Mouse (Mus musculus) spleen, embryonic (tissue): Measurements from ENCODE around the gene Epha2.

Source experiments
- CTCF ChIA-PET: fragments of 350-600 bp; sonication (Branson Sonifier 250); formaldehyde crosslinking; loops from one replicate; lab custom pipeline; 2022; lab: Charles Lee

Epha2 gene

DNA sequence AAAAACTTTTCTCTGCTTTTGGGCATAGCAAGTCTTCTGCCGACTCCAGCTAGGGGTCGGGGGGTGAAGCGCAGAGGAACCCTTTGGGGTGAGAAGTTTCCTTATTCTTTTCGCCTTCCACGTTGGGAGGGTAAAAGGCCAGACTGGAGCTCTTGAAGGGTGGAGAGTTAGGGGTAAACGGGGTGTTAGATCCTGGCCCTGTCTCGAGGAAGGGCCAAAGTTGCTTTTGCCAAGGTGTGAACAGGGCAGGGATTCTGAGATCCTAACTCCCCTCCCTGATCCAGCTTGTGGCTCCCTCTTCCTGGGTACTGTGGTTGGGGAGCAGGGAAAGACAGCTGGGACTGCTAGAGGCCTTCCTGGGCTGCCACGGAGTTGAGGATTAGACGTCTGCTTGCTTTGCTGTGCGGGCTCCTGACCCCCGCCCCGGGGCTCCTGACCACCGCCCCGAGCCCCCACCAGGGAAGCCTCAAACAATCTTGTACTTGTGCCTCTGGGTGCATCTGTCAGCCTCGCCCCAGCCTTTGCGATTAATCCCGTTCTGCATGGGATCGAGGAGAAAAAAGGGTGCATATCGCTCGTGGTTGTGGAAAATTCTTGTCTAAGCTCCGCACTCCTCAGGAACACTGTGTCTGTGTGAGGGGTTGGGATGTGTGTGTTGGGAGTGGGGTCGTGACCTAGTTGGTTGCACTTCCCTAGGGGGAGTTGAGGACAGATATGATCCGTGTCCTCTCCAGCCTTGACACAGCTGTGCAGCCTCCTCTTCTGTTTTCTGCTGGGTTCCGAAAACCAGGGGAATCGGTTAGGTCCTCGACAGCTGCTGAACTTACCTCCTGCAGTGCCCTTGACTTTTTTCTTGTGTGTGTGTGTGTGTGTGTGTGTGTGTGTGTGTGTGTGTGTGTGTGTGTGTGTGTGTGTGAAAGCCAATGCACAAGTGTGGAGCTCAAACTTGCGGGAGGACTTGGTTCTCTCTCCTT is 1.7 kb downstream of the Epha2 start:
- CTCF ChIA-PET: interaction anchor here (0.7 to 1.0 kb wide), 2 partner anchors 19 to 20 kb away, joined by 4 to 5 read pairs; no protein-coding TSS in a partner anchor

DNA sequence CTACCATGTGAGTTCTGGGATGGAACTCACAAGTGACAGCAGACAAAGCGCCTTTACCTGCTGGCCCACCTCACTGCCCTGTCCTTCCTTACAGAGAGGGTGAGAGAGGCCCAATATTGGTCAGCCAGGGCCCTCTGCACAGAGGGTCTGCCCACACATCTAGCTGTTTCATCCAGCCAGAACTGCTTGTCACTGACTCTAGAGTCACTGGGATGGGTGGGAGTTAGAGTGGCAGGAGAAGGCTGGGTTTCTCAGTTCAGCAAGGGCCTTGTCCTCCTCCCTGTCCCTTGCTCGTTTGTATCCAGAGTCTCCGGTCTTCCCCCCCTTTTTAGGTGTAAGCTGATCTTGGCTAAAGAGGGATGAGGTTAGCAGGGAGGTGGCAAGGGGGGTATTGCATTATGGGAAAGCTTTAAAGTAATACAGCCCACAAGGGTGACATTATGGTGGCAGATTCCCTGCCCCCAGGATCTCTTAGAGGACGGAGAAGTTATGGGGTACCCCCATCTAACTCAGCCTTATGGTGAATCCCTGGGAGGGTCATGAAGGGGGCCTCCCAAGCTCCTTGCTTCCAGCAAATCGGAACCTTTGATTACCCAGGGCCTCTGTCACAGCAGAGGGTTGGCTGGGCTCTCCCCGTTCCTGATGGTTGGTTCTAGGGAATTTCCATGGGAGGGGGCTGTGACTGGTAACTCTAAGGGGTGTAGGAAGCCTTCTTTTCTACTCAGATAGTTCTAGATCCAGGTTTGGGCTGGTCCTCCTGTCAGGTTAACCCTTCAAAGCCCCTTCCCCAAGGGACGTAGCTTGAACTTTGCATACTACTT is 2.6 kb downstream of the Epha2 start:
- CTCF ChIA-PET: no interaction called here

DNA sequence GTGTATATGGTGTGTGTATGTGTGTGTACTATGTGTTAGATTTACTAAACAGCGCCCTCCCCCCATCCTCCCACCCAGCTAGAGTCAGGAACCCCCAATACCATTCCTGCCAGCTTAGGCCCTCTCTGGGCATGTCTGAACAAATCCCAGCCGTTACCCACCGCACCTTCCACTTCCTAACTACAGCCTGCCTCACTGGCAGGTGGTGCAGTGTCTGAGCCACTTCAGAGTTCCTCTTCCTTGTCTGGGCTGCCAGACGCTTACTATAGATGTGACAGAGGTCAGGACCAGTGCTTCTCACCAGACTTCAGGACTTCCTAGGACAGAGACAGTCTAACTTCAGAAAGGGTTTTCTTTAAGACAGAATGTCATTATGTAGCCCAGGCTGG is 3.2 kb downstream of the Epha2 start:
- CTCF ChIA-PET: no interaction called here

DNA sequence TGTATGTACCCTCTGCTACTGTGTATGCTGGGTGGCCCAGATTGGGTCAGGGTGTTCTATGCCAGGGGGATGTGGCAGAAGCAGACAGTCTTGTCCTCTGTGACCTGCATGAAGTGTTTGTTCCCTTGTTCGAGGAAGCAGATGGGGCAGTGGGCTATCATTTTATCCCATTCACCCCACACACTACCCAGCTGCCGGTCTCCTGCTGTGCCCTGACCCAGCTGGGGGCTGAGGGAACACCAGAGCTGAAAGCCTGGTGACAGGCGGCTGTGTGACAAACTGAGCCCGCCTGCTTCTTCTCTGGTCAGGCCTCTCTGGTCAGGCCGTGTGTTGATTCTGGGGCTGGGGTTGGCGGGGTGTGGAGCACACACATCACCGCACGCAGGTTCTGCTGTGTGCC is 5.0 kb downstream of the Epha2 start:
- CTCF ChIA-PET: interaction anchor here (0.6 kb wide), 1 partner anchor 22 kb away, joined by 3 read pairs; no protein-coding TSS in a partner anchor

DNA sequence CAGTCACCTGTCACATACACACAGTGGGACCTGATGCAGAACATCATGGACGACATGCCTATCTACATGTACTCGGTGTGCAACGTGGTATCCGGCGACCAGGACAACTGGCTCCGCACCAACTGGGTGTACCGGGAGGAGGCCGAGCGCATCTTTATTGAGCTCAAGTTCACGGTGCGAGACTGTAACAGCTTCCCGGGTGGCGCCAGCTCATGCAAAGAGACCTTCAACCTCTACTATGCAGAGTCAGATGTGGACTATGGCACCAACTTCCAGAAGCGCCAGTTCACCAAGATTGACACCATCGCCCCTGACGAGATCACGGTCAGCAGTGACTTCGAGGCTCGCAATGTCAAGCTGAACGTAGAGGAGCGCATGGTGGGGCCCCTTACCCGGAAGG is 7.3 kb downstream of the Epha2 start:
- CTCF ChIA-PET: no interaction called here

DNA sequence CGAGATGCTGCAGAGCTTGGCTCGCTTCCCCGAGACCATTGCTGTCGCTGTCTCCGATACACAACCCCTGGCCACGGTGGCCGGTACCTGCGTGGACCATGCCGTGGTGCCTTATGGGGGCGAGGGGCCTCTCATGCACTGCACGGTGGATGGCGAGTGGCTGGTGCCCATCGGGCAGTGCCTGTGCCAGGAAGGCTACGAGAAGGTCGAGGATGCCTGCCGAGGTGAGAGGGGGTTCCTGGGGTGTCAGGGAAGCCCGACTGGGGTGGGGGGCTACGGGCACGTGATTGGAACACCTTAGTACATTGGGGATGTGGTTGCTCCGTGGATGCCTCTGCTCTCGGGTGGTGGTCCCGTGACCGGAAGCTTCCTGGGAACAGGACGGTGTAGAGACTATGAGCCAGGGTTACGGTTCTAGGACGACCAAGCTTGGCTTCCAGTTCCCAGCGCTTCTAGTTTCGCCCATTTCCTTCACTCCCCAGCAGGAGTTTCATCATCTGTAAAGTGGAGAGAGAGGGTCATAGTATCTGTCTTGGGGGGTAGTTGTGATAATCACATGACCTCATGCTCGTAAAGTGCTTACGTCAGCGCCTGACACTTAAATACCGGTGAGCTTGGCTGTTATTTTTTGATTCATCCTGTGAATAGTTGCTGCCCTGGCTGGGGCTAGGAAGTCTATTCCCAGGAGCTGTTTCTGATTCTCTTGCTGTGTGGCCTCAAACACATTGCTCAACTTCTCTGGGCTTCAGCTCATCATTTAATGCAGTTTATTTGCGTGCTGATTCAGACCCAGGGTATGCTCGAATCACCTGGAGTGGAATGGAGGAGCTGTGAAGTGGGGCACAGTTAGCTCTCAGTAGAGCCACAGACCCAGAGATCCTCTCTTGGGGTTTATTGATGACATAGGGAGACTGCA is 8.1 kb downstream of the Epha2 start:
- CTCF ChIA-PET: no interaction called here

DNA sequence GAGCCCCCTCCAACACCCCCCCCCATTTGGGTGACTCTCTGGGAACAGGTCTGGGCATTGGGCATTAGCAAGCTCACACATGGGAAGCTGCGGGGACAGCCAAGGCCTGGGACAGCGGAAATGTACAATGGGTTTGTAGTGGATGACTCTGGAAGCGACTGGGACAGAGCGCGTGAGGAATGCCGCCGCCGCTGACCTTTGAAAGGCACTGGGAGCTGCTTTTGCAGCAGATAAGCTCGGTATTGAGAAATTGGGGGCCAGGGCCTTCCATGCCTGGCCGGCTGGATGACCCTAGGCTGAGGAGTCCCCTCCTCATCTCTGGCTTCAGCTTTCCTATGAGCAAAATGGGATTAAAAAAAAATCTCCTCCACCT is 8.7 kb downstream of the Epha2 start:
- CTCF ChIA-PET: no interaction called here

DNA sequence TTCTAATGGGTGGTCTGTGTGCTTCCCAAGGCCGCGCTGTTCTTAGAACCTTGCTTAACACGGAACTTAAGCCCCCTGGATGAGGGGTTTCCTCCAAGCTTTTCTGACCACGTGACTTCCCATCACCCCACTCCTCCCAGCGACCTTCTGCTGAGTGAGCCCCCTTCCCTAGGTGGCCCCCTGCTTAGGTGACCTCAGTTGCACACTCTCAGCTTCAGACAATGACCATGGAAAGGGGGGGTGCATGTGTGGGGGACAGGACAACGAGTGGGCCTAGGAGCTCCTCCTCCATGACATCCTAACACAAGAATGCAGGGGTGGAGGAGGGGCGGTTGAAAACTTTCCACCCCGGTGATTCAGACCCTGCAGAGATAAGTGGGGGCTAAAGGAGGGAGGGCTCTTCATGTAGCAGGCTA is 9.2 kb downstream of the Epha2 start:
- CTCF ChIA-PET: interaction anchor here (0.6 kb wide), 1 partner anchor 544 kb away, joined by 4 read pairs; no protein-coding TSS in a partner anchor

DNA sequence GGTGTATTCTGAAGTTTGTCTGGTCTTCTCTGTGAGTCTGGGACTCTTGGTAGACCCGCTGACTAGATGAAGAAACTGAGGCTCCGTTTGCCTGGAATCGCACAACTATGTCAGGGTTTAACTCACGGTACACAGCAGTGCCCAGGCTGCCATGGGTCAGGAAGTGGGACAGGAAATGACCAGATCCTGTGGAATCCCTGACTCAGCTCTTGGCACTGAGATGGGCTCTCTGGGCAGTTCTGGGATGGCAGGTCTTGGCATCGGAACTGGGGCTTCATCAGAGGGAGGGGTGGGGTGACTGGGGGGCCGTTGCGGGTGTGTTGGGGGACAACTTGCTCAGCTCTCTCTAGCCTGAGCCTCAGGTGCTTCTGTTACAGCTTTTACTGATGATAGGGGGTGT is 10.0 kb downstream of the Epha2 start:
- CTCF ChIA-PET: no interaction called here

DNA sequence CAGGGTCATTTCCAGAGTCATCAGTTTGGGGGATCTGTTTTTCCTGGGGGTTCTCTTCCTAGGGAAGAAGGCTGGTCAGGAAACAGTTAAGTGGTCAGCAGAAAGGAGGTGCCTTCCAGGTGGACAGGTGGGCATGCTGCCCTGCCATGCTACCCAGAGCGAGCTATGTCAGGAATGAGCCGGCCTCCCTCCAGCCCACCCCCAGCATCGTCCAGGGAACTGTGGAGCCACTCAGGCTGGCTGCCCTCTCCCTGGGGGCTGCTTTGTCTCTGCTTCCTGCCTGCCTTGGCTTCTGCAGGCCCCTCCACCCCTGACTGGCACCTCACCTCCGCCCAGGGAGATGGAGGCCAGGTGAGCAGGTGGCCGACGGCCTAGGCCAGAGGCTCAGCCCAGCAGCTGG is 10.5 kb downstream of the Epha2 start:
- CTCF ChIA-PET: no interaction called here

DNA sequence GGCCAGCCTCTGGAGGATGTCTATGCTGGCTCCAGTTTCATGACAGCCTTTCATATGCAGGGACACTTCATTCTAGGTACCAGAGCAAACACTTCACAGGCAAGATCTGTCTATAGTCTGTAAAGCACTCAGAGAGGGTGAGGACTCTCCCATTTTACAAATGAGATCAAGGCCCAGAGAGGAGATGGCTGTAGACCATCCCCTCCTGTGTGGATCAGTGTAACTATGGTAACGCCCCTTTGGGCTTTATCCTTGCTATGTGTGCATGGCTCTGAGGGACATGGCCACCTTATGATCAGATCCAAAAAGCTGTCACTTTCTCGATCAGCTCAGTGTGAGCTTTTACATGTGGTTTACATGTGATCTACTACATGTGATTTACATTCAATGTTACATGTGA is 10.9 kb downstream of the Epha2 start:
- CTCF ChIA-PET: no interaction called here

DNA sequence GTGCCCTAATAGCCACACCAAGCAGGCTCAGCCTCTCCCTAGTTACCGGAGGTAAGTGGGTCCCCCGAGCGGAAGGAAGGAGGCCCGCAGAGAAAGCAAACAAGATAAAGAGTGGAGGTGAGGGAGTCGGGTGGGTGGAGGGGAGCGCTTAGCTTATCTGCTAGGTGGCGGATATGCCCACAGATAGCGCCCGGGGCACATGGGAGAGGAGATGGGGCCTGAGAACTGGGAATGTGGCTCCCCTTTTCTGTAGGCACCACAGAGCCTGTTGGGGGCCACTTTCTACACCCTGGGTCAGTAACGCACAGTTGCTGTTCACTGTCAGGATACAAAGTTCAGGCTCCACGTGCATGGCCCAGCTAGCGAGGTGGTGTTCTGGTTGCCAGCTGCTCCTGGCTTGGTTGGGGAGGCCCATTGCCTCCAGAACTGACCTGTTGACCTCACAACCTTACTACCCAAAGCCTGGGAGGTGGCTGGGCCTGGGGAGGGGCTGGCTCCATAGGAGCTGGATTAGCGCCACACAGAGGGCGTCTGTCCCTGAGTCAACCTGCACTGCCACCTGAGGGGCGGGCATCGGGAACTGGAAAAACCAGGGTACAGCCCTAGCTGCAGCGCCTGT is 11.6 kb downstream of the Epha2 start:
- CTCF ChIA-PET: no interaction called here

DNA sequence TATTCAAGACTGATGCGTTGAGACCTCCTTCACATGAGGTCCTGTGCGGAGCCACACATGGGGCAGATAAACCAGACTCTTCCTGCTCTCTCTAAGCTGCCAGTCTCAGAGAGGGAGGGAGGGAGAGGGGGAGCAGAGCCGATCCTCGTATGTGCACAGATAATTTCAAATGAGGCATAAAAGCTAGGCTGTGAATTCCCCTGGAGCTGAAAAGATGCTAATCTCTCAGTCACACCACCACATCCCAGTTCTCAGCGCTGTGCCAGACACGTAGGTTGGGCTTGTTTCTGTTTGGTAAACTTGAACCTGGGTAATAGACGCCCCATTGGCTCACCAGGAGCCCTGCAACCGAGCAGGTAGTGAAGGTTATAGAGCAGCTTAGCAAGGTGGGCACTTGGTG is 12.4 kb downstream of the Epha2 start:
- CTCF ChIA-PET: no interaction called here

DNA sequence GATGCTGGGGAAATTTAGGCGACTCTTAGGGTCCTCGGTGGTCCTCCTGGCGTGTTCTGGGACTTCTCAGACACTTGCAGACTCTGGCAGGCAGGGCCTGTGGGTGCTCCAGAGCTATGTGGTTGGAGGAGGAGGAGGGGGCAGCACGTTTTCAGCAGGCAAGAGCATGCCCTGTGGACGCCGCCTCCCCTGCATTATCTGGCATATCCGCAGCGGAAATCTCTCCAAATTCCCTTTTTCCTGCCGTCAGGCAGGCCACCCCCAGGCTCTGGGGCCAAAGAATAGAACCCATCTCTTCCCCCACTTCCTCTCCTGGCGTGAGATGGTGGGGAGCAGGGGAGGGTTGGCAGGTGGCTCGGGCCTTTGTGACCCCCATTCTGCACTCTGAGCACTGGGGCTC is 12.9 kb downstream of the Epha2 start:
- CTCF ChIA-PET: no interaction called here

DNA sequence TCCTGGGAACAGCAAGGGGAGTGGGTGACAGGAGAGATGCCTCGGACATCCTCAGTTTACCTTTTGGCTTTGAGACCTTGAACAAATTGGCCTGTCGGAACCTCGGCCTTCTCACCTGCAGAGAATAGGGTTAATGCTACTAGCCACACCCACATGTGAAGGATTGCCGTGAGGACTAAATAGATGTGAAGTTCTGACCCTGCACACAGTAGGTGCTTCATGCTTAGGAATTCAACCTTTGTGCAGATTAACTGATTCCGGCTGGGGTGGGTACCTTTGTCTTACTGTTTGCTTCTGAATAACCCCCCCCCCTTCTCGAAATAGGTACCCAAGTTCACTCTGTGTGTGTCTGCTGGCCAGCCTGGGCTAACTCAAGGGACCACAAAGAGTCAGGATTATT is 13.7 kb downstream of the Epha2 start:
- CTCF ChIA-PET: no interaction called here

DNA sequence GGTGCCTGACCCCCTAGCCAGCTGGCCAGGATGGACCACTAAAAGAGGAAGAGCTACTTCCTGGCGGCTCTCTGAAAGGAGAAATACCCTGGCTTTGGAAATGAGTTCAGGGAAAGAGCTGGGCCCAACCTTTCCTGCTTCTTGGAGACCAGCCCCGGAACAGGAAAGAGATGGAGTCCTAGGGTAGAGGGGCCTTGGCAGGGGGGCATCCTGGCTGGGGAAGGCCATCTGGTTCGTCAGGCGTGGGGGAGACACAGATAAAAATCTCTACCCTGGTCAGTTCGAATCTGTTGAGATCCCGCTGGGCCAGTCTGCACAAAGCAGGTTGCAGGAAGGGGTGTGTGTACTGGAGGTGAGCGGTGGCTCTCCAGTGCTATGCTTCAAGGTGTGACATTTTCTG is 15.0 kb downstream of the Epha2 start:
- CTCF ChIA-PET: no interaction called here

DNA sequence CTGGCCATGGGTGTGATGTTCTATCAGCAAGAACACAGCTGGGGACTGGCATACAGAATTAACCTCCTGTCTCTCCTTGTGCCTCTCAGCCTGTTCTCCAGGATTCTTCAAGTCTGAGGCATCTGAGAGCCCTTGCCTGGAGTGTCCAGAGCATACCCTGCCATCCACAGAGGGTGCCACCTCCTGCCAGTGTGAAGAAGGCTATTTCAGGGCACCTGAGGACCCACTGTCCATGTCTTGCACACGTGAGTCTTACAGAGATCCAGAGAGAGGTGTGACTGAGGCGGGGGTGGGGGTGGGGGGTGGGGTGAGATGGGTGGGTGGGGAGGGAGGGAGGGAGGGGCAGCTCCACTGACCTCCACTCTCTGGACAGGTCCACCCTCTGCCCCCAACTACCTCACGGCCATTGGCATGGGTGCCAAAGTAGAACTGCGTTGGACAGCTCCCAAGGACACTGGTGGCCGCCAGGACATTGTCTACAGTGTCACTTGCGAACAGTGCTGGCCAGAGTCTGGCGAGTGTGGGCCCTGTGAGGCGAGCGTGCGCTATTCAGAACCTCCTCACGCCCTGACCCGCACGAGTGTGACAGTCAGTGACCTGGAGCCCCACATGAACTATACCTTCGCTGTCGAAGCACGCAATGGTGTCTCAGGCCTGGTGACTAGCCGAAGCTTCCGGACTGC is 15.6 kb downstream of the Epha2 start:
- CTCF ChIA-PET: no interaction called here

DNA sequence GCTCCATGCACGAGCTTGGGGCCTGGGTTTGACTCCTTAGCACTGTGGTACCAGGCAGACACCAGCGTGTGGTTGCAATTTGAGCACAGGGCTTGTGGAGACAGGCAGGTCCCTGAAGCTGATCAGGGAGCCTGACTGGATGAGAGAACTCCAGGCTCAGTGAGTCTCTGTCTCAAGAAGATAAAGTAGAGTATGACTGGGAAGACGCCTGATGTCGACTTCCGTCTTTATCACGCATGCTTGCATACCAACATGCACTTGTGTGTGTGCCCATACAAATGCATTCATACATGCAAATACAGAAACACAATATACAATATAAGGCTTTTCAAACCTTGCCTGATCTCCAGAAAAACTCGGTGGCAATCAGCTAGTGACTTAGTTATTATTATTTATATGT is 16.9 kb downstream of the Epha2 start:
- CTCF ChIA-PET: no interaction called here

DNA sequence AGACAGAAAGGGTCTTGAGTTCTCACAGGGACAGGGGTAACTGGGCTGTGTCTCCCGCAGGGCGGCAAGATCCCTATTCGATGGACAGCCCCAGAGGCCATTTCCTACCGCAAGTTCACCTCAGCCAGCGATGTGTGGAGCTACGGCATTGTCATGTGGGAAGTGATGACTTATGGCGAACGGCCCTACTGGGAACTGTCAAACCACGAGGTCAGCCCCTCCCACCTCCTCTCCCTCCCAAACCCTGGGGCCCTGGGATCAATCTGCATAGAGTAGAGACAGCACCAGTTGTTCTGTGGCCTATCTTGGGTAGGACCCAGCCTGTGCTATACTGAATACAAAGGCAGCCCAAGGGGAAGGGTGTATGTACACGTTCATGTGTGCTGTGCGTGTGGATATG is 21.5 kb downstream of the Epha2 start:
- CTCF ChIA-PET: interaction anchor here (0.6 kb wide), 1 partner anchor 20 kb away, joined by 4 read pairs; no protein-coding TSS in a partner anchor

DNA sequence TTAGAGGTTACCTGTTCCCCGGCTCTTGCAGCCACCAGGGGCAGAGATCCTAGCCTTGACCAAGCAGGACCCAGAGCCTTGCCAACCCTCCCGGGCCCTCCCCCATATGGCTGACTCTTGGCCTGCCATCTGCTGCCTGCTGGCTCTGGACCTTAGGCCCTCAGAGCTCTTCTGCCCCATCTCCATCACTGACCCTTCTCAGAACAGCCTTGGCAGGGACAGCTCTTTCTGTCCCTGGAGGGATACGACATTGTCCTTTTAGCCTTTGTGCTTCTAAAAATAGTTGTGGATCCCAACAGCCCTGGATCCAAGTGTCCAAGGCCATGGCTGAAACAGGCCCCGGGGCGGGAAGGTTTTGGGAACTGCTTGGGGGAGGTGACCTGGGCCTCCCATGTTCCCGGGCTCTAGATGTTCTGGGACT is 23.7 kb downstream of the Epha2 start:
- CTCF ChIA-PET: interaction anchor here (0.6 kb wide), 1 partner anchor 63 kb away, joined by 7 read pairs; no protein-coding TSS in a partner anchor
